Mouse (Mus musculus): ENCODE results near the gene Sae1. TPM values are rescaled to one million over a fixed set of nuclear protein-coding genes. Genes with fewer than 3 reads are reported as not detected.

The Sae1 gene
- 74.8 TPM for polyA plus RNA-seq (2015; fragmentation: Illumina TruSeq; extraction: RNeasy Lipid Tissue Mini Kit (QIAGEN cat#74804); ENCODE audit: insufficient read depth, low replicate concordance)

DNA sequence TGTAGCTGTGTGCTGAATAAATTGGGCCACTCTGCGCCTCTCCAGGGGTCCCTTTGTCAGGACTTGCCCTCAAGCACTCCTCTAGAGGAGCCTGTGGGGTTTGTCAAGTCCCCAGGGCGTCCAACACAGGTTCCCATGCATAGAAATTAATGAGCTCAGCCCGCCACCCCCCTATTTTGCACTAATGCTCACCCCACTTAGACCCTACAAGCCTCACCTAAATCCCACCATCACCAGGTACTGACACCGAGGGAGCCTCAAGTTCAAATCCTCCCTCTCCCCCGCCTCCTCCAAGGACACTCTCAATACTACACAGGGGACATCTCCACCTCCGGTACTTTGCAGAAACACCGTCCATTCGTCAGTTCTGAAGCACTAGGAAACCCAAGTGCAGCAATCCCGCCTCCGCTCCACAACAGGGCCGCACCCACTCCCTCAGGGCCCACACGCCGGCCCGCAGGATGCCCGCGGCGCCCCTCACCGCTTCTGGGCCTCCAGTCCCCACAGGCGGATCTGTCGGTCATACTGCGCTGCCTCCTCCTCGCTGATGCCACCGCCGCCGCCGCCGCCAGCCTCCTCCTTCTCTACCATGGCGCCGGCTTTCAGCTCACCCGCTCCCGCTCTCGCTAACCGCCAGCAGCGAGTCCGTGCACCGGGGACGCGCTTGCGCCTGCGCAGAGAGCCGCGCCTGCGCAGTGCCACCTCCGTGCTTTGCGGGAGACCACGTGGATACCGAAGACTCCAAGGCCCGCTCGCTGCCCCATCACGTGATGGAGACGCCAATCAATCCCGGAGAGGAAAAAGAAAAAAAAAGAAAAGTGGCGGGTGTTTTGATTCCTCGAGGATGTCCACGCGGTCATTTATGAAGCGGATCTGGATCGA is at the start of gene Sae1:
TSS of gene Sae1 (minus strand) at position 647 of the 882 bp plus-strand sequence.

DNA sequence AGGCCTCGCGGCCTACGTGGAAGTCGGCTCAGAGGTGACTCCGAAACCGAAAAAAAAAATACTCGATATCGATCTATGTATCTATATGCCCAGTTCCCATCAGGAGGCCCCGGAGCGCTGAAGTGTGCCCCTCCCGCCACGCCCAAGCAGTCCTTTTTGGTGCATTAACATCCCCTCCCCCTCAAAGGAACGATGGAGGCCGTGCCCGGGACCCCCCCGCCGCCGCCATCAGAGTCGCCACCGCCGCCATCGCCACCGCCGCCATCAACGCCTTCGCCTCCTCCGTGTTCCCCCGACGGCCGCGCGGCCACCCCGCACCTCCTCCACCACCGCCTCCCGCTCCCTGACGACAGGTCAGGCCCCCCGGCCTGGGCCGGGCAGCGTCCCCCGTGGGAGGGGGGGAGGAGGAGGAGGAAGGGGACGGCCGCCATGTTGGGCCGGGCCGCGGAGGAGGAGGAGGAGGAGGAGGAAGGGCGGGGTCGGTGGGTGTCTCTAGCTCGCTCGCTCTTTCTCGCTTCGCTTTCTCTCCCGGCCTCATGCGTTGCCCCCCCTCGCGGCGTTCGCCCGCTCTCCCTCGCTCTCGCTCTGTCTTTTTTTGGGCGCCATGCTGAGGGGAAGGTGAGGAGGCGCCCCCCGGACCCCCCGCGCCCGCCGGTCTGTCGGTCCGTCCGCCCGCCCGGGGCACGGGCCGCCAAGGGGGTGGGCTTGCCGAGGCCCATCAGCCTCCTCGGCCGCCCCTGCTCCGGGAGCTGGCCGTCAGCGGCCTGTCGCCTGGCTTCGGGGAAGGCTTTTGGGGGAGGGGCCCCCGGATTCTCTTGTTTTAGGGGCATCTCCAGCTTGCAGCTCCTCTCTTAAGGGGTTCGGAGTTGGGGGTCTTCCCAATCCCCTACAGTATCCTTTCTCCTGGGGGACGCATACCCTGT is 13.3 kb upstream of the Sae1 start, which contains the start of gene Zc3h4:
TSS of gene Zc3h4 (plus strand) at position 222 of the 923 bp plus-strand sequence.

DNA sequence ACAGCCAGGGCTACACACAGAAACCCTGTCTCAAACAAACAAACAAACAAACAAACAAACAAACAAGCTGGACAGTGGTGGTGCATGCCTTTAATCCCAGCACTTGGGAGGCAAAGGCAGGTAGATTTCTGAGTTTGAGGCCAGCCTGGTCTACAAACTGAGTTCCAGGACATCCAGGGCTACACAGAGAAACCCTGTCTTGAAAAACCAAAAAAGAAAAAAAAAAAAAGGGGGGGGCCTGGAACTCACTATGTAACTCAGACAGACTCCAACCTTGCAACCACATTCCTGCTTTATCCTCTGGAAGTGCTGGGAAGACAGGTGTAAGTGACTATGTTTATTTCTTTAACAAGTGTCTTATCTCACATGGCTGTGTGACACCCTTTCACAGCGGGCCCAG is 79.5 kb downstream of the Sae1 start, which contains the start of gene Bbc3:
TSS of gene Bbc3 (plus strand) at position 301 of the 400 bp plus-strand sequence.

DNA sequence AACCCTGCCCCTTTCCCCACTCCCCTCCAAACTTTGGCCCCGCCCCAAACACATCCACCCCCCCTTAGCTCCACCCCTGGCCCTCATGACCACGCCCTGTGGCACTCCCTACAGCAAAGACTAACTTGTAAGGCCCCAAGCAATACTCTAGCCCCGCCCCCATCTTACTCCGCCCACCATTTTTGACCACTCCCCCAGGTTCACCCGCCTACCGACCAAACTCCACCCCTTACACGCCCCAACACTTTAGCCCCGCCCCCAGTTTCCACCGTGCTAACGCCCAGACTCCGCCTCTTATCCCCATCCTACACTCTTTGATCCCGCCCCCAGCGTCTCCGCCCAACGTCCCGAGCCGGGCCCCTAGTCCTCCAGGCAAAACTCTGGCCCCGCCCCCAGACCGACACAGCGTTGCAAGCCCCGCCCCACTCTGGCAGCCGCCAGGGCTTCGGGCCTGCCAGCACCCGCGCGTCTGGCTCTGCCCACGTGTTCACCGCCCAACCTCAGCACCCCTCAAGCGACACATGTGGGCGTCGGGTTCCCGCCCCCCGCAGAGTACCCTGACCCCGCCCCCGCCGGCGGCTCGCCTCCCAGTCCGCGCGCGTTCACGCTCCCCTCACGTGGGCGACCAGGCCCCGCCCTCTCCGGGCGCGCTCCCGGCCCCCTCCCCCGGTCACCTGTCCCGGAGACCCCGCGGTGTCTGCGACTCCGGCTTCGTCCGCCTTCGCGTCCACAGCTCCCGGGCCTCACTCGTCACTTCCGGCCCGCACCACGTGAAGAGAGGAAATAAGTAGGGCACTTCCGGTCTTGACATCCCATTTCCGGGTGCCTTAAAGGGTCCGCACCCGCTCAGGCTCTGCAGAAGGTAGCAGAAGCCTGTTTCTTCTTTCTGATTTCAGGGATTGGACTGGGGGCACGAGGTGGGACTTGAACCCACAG is 101.3 kb downstream of the Sae1 start, which contains the start of gene Ccdc9:
TSS of gene Ccdc9 (minus strand) at position 770 of the 936 bp plus-strand sequence.

DNA sequence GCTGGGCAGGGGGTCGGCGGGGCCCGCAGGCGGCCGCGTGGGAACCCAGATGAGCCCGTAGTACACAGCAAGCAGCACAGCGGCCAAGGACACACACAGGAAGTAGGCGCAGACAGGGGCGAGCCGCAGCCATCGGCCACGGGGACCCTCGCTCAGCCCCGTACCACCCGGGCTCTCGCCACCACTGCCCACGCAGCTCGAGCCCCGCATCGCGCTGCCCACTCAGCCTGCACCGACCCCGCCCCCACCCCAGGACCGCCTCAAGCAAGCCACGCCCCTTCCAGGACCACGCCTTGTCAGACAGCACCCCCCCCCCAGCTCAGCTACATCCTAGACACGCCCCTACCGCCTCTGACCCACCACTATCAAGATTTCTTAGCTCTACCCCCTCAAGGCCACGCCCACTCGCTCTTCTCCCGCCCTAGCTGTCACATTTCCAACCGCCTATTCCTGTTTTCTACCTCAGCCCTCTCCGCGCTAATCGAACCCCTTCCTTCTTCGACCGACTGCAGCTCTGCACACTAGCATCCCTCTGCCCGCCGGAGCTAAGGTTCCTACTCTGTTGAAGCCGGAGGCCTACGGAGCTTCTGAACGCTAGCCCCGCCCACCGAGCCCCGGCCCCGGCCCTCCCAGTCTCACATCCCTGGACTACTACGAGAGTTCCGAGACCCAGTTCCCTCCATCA is 114.4 kb downstream of the Sae1 start, which contains the start of gene Inafm1:
TSS of gene Inafm1 (minus strand) at position 537 of the 685 bp plus-strand sequence.

Other genes starting within 250 kb of the Sae1 start
- gene Meis3, start 212.7 kb downstream of the Sae1 start, polyA plus RNA-seq (2015; fragmentation: Illumina TruSeq; extraction: RNeasy Lipid Tissue Mini Kit (QIAGEN cat#74804); ENCODE audit: insufficient read depth, low replicate concordance), result 12.1 TPM
- 3.2 TPM for gene Dhx34, start 165.8 kb downstream of the Sae1 start, polyA plus RNA-seq (2015; fragmentation: Illumina TruSeq; extraction: RNeasy Lipid Tissue Mini Kit (QIAGEN cat#74804); ENCODE audit: insufficient read depth, low replicate concordance)
- 2.8 TPM for gene C5ar2, start 143.7 kb downstream of the Sae1 start, polyA plus RNA-seq (2015; fragmentation: Illumina TruSeq; extraction: RNeasy Lipid Tissue Mini Kit (QIAGEN cat#74804); ENCODE audit: insufficient read depth, low replicate concordance)
- 2.5 TPM for gene C5ar1, start 128.3 kb downstream of the Sae1 start, polyA plus RNA-seq (2015; fragmentation: Illumina TruSeq; extraction: RNeasy Lipid Tissue Mini Kit (QIAGEN cat#74804); ENCODE audit: insufficient read depth, low replicate concordance)
- 12.6 TPM for gene Inafm1, start 114.2 kb downstream of the Sae1 start, polyA plus RNA-seq (2015; fragmentation: Illumina TruSeq; extraction: RNeasy Lipid Tissue Mini Kit (QIAGEN cat#74804); ENCODE audit: insufficient read depth, low replicate concordance)
- gene Ccdc9, start 101.0 kb downstream of the Sae1 start, polyA plus RNA-seq (2015; fragmentation: Illumina TruSeq; extraction: RNeasy Lipid Tissue Mini Kit (QIAGEN cat#74804); ENCODE audit: insufficient read depth, low replicate concordance), result 114 TPM
- gene Bbc3, start 79.4 kb downstream of the Sae1 start, polyA plus RNA-seq (2015; fragmentation: Illumina TruSeq; extraction: RNeasy Lipid Tissue Mini Kit (QIAGEN cat#74804); ENCODE audit: insufficient read depth, low replicate concordance), result 0.46 TPM
- 24.8 TPM for gene Zc3h4, start 13.1 kb upstream of the Sae1 start, polyA plus RNA-seq (2015; fragmentation: Illumina TruSeq; extraction: RNeasy Lipid Tissue Mini Kit (QIAGEN cat#74804); ENCODE audit: insufficient read depth, low replicate concordance)
- gene Tmem160, start 65.0 kb upstream of the Sae1 start, polyA plus RNA-seq (2015; fragmentation: Illumina TruSeq; extraction: RNeasy Lipid Tissue Mini Kit (QIAGEN cat#74804); ENCODE audit: insufficient read depth, low replicate concordance), result 3.3 TPM
- not detected for gene Npas1, start 89.9 kb upstream of the Sae1 start, polyA plus RNA-seq (2015; fragmentation: Illumina TruSeq; extraction: RNeasy Lipid Tissue Mini Kit (QIAGEN cat#74804); ENCODE audit: insufficient read depth, low replicate concordance)
- 12.9 TPM for gene Arhgap35, start 227.2 kb upstream of the Sae1 start, polyA plus RNA-seq (2015; fragmentation: Illumina TruSeq; extraction: RNeasy Lipid Tissue Mini Kit (QIAGEN cat#74804); ENCODE audit: insufficient read depth, low replicate concordance)